Mouse (Mus musculus) bone marrow, adult 2 months (tissue): Measurements from ENCODE around the gene Ppp3ca. TPM values are rescaled to one million over a fixed set of nuclear protein-coding genes. Genes with fewer than 3 reads are reported as not detected.

Experiments used
- H3K27ac ChIP-seq: fragments of 200-500 bp; 2 replicates; pipeline ENCODE4 v1.5.1; 2012; ENCODE audit warnings: low read depth, mild to moderate bottlenecking, control low read depth, inconsistent platforms, low read length; ENCODE audit not compliant: control insufficient read depth, poor library complexity, insufficient read depth
- H3K4me1 ChIP-seq: fragments of 200-500 bp; 2 replicates; pipeline ENCODE4 v1.6.1; 2011; ENCODE audit warnings: low read length; ENCODE audit not compliant: control insufficient read depth, insufficient read depth
- H3K4me3 ChIP-seq: fragments of 200-500 bp; replicated peaks from 2 replicates; pipeline ENCODE3; 2011; ENCODE audit warnings: mild to moderate bottlenecking, low read depth, low read length, control low read depth; ENCODE audit not compliant: control insufficient read depth
- CTCF ChIP-seq: fragments of 200-500 bp; IDR thresholded peaks from 2 replicates; pipeline ENCODE4 v1.5.1; 2011; ENCODE audit warnings: low read length, control low read depth; ENCODE audit not compliant: control insufficient read depth, insufficient read depth
- POLR2A ChIP-seq: fragments of 200-500 bp; IDR thresholded peaks from 2 replicates; pipeline ENCODE4 v1.6.1; 2011; ENCODE audit warnings: low read depth, mild to moderate bottlenecking, control low read depth, low read length, borderline replicate concordance; ENCODE audit not compliant: control insufficient read depth
- WGBS: fragments of 180-500 bp; shearing (Covaris S2); methylation state at CpG from one replicate; pipeline ENCODE4 v1.1.7; 2018; 5-methylcytosine and 5-hydroxymethylcytosine counted together
- polyA plus RNA-seq: library from polyadenylated mRNA; stranded (reverse); fragments of >200 nt; gene quantifications from 2 replicates; pipeline ENCODE4 v1.2.4, GENCODE M21; 2011; ENCODE audit warnings: low replicate concordance; ENCODE audit not compliant: missing spikeins, insufficient read depth, insufficient read length

Gene Ppp3ca
- polyA plus RNA-seq, 1 experiment: 25.9 TPM

- H3K27ac ChIP-seq: no peak overlapping the region
- WGBS: 62% methylated on average over 2 of the region's 2 CpGs
- no peak for TF ChIP-seq CTCF
- TF ChIP-seq POLR2A: no peak
- no peaks in the 10 kb centered on the region for H3K4me1 ChIP-seq
- no peak overlapping the region for H3K4me3 ChIP-seq
Measured at GRCm38 (mm10) chr3:136822431-136822830, 152.5 kb downstream of the Ppp3ca start.

DNA sequence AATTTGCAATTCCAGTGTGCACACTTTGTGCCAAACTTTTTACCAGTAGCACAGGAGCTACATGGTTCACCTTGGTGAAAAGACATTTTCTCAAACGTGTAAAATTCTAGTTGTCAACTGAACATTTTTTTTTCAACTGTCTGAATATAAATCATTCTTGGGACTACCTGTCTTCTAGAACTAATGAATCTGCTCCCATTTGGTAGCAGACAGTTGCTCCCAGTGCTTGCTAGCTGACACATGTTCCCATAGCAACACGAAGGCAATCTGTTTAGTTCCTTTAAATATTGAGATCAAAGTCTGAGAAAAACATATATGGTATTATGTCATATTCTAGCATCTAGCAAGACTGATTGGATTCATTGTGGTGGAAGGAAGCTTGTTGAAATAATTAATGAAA lies 158.5 kb downstream of the Ppp3ca start:
- no peak for TF ChIP-seq POLR2A
- no peak for TF ChIP-seq CTCF

GRCm38 (mm10) chr3:136829109-136829508 lies 159.2 kb downstream of the Ppp3ca start:
- H3K27ac ChIP-seq: no peak overlapping the region
- no peaks in the 10 kb centered on the region; the same call in 1 of the 2 replicates for H3K4me1 ChIP-seq
- no peak overlapping the region for H3K4me3 ChIP-seq
- WGBS: 92% methylated on average over 5 of the region's 5 CpGs
- TF ChIP-seq POLR2A: no peak
- TF ChIP-seq CTCF: no peak

More for the DNA sequence above, 158.5 kb downstream of the Ppp3ca start:
- Histone ChIP-seq H3K27ac (no peak overlapping the region), H3K4me3 (no peak overlapping the region), H3K4me1 (no peaks in the 10 kb centered on the region; the same call in 1 of the 2 replicates)
- 67% methylated on average over 2 of the region's 2 CpGs for WGBS

DNA sequence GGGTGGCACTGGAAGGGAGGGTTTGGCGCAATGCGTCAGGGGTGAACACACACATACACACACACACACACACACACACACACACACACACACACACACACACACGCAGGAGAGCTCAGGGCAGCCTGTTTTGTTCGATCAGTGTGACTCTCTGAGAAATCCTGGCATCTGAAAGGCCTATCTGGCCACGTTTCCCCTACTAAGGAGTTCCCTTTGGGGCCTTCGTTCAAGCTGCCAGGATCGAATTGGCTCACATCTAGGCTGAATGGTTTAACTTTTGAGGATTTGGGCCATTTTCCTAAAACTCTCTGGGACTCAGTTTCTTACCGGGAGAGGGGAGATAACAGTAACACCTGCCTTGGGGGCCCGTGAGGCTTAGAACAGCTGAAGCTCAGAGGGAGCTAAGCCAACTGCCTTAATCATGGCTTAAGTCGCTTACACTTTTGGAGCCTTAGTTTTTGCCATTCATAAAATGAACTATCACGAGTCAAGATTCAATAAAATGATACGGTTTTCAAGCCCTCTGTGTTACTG lies 160.8 kb downstream of the Ppp3ca start:
- no peak overlapping the region for H3K27ac ChIP-seq
- no peak for TF ChIP-seq POLR2A
- no peak for TF ChIP-seq CTCF
- no peak overlapping the region for H3K4me3 ChIP-seq
- H3K4me1 ChIP-seq: no peaks in the 10 kb centered on the region; the same call in 1 of the 2 replicates
- 82% methylated on average over 12 of the region's 12 CpGs for WGBS

GRCm38 (mm10) chr3:136833003-136833745 lies 163.2 kb downstream of the Ppp3ca start:
- TF ChIP-seq POLR2A (no peak), CTCF (no peak)
- Histone ChIP-seq H3K27ac (no peak overlapping the region), H3K4me3 (no peak overlapping the region), H3K4me1 (no peaks in the 10 kb centered on the region; the same call in 1 of the 2 replicates)
- 81% methylated on average over 11 of the region's 11 CpGs for WGBS

DNA sequence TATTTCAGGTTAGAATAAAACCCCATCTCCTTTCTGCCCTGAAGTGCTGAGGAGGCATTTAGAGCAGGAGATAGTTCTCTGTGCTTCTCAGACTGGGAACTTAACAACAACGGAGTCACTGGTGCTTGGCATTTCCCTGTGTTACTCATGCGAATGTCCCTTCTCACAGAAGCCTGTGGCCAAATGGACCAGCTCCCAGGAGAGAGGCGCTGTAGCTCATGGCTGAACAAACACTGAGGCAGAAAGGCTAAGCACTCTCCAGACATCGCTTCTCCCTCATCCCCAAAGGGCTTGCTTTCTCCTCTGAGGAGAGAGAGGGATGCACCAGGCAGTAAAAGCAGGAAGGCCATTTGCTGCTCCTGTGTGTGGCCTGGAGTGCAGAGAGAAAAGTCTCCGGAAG lies 164.0 kb downstream of the Ppp3ca start:
- H3K27ac ChIP-seq: no peak overlapping the region
- 56% methylated on average over 5 of the region's 5 CpGs for WGBS
- no peaks in the 10 kb centered on the region; the same call in 1 of the 2 replicates for H3K4me1 ChIP-seq
- TF ChIP-seq CTCF (no peak), POLR2A (no peak)
- no peak overlapping the region for H3K4me3 ChIP-seq

GRCm38 (mm10) chr3:136835851-136836250 lies 165.9 kb downstream of the Ppp3ca start:
- WGBS: 70% methylated on average over 9 of the region's 9 CpGs
- H3K27ac ChIP-seq: peak overlapping the region; percentile 41; the same call in 1 of the 2 replicates
- no peak for TF ChIP-seq POLR2A
- TF ChIP-seq CTCF: no peak
- no peaks in the 10 kb centered on the region; the same call in 1 of the 2 replicates for H3K4me1 ChIP-seq
- H3K4me3 ChIP-seq: no peak overlapping the region

DNA sequence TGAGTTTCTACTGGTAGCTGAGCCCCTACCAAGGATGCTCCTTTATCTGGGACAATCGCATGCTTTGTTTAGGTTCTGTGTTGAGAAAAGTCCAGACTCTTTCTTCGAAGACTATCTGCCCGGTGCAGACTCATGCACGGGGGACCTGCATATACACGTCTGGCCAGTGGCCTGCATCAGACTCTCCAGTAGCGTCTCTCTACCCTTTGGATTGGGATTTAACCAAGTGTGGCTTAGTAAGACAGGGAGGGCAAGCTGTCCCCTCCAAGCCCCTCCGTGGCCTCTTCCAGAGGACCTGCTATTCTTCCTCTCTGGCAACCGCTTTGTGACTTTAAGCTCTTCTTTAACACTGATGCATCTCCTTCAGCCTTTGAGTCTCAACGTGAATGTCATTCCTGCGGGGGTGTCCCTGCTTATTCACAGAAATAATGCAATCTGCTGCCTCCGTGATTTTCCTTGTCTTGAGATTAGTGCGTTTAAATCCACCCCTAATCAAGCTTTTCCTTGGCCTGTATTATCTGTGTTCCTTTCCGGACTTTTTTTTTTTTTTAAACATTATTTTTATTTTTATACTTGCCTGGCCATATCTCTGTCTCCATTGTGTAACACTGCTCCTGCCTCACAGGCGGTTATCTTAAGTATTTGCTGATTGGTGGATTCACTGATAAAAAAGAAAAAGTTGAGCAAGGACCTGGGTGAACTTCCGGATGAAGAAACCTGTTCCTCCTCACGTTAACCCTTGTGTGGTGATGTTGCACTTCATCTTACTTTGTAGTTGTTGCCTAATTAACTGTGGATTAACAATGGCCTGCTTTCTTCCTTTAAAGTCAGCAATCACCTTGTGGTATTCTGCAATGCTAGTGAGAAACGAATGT lies 166.6 kb downstream of the Ppp3ca start:
- 36% methylated on average over 17 of the region's 17 CpGs for WGBS
- TF ChIP-seq CTCF (no peak), POLR2A (no peak)
- Histone ChIP-seq H3K27ac (peak overlapping the region; percentile 60), H3K4me3 (no peak overlapping the region), H3K4me1 (no peaks in the 10 kb centered on the region; the same call in 1 of the 2 replicates)
